Mouse (Mus musculus) thymus, adult 2 months (tissue): ENCODE results near the gene Defb36. TPM values are rescaled to one million over a fixed set of nuclear protein-coding genes. Genes with fewer than 3 reads are reported as not detected.

Experiments
- DNase-seq: peaks from one replicate; pipeline ENCODE4 v3.0.0; 2021
- H3K27ac ChIP-seq: fragments of 200-500 bp; 2 replicates; pipeline ENCODE4 v1.5.1; 2012; ENCODE audit warnings: low read length, control low read depth; ENCODE audit not compliant: control insufficient read depth, insufficient read depth
- H3K27me3 ChIP-seq: fragments of 200-500 bp; 2 replicates; pipeline ENCODE4 v1.6.1; 2012; ENCODE audit warnings: mild to moderate bottlenecking, low read length, moderate library complexity, mixed read lengths; ENCODE audit not compliant: control insufficient read depth, insufficient read depth
- H3K36me3 ChIP-seq: fragments of 200-500 bp; 2 replicates; pipeline ENCODE4 v1.6.1; 2012; ENCODE audit warnings: mild to moderate bottlenecking, low read length, moderate library complexity; ENCODE audit not compliant: control insufficient read depth, insufficient read depth
- H3K4me1 ChIP-seq: fragments of 200-500 bp; replicated peaks from 2 replicates; pipeline ENCODE4 v1.6.1; 2012; ENCODE audit warnings: low read length; ENCODE audit not compliant: control insufficient read depth, insufficient read depth
- H3K4me3 ChIP-seq: fragments of 200-500 bp; 2 replicates; pipeline ENCODE4 v1.5.1; 2012; ENCODE audit warnings: mild to moderate bottlenecking, low read length, control low read depth, moderate library complexity; ENCODE audit not compliant: control insufficient read depth, insufficient read depth
- CTCF ChIP-seq: fragments of 200-500 bp; IDR thresholded peaks from 2 replicates; pipeline ENCODE4 v1.5.1; 2012; ENCODE audit warnings: mild to moderate bottlenecking, control low read depth, low read length, moderate library complexity, borderline replicate concordance; ENCODE audit not compliant: control insufficient read depth, poor library complexity, insufficient read depth; ENCODE audit errors: extremely low read depth
- POLR2A ChIP-seq: fragments of 200-500 bp; IDR thresholded peaks from 2 replicates; pipeline ENCODE4 v1.6.1; 2012; ENCODE audit warnings: mild to moderate bottlenecking, low read length, control low read depth, moderate library complexity; ENCODE audit not compliant: control insufficient read depth, poor library complexity, insufficient read depth; ENCODE audit errors: extremely low read depth
- WGBS: fragments of 180-500 bp; shearing (Covaris S2); methylation state at CpG from one replicate; pipeline ENCODE4 v1.1.7; 2018; 5-methylcytosine and 5-hydroxymethylcytosine counted together
- polyA plus RNA-seq: library from polyadenylated mRNA; depleted of rRNA; stranded (reverse); fragments of >200 nt; gene quantifications from 2 replicates; pipeline ENCODE4 v1.2.3, GENCODE M21; 2012

Gene Defb36
- polyA plus RNA-seq, 1 experiment = not detected

DNA sequence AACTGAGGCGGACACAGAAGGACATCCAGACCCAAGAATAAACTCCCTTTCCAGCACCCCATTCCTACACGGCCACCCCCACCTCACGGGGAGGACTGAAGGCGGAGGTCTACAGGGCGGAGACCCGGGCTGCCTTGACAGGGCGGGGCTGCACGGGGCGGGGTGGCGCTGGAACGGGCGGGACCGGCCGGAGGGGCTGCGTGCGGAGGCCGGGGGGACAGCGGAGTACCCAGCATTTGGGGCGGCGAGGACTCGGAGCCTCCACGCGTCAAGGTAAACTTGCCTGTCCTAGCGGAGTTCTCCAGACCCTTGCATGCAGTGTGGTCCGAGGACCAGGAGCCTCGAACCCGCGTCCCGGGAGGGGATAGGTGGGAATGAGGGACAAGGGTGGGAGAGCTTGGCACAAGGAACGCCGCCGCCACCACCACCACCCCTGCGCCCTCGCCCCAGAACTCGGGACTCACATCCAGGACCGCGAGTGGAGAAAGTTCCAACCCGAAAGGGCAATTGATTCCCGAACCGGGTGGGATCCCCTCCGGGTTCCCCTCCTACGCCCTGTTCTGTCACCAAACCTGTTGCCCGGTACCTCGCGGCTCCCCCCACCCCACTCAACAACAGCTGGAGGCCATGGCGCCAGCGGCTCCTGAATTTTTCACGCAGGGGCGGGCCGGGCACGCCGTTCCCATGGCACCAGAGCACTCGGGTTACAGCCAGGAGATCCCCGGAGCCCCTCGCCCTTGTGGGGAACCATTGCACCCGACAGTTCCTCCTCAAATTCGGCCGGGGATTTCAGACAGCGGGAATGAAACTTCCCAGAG is 22.9 kb downstream of the Defb36 start, which contains the start of gene Rem1:
Gene Rem1, plus strand, starts transcription at position 178 of the 818 bp plus-strand sequence.
- no peaks in the 10 kb centered on the region for H3K36me3 ChIP-seq
- H3K27ac ChIP-seq = no peak within 1 kb of the TSS
- peak within 1 kb of the TSS; percentile 2; the same call in 1 of the 2 replicates for H3K4me3 ChIP-seq
- 4% methylated on average over 59 of the region's 59 CpGs for WGBS
- H3K4me1 ChIP-seq = no peaks in the 10 kb centered on the region
- TF ChIP-seq POLR2A (no peak), CTCF (no peak)
- no peak for DNase-seq
- H3K27me3 ChIP-seq = peaks cover 5% of the 10 kb centered on the region; the same call in 1 of the 2 replicates

DNA sequence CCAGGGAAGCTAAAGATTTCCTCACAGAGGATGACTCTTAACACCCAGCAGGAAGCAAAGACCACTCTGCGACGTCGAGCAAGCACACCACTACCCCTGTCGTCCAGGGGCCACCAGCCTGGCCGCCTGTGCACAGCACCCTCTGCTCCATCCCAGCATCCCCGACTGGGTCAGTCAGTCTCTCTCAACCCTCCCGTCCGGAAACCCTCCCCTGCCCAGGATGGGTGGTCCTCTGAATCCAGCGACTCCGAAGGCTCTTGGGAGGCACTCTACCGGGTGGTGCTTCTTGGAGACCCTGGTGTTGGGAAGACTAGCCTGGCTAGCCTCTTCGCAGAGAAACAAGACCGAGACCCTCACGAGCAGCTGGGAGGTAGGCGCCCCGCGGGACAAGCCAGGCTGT is 23.9 kb downstream of the Defb36 start:
- peaks cover 5% of the 10 kb centered on the region; the same call in 1 of the 2 replicates for H3K27me3 ChIP-seq
- TF ChIP-seq POLR2A (no peak), CTCF (no peak)
- DNase-seq = no peak
- no peaks in the 10 kb centered on the region for H3K36me3 ChIP-seq
- no peak overlapping the region for H3K4me3 ChIP-seq
- H3K27ac ChIP-seq = no peak overlapping the region
- 81% methylated on average over 17 of the region's 17 CpGs for WGBS
- no peaks in the 10 kb centered on the region for H3K4me1 ChIP-seq

DNA sequence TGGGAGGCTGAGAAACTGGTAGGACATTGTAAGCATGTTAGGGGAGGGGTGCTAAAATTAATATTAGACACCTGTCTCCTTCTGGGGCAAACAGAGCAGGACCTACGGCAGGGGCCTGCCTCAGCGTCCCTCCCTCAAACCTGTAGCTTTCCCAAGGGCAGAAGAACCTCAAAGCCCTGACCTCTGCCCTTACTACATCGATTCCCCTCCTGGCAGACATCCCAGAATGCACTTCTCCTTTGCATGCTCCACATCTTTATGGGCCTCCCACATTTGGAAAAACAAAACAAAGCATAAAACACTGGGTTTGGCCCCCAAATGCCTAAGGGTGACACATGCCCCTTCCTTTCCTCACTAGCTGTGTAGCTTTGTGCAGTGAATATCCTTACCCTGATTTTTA is 25.1 kb downstream of the Defb36 start:
- no peak overlapping the region for H3K4me3 ChIP-seq
- no peak overlapping the region for H3K27ac ChIP-seq
- TF ChIP-seq CTCF (no peak), POLR2A (no peak)
- H3K4me1 ChIP-seq = 0 out of 2 replicates have a peak, but pooled peaks cover 3% of the 10 kb centered on the region
- peaks cover 5% of the 10 kb centered on the region; the same call in 1 of the 2 replicates for H3K27me3 ChIP-seq
- no peak for DNase-seq
- no peaks in the 10 kb centered on the region for H3K36me3 ChIP-seq
- 71% methylated on average over 3 of the region's 3 CpGs for WGBS

DNA sequence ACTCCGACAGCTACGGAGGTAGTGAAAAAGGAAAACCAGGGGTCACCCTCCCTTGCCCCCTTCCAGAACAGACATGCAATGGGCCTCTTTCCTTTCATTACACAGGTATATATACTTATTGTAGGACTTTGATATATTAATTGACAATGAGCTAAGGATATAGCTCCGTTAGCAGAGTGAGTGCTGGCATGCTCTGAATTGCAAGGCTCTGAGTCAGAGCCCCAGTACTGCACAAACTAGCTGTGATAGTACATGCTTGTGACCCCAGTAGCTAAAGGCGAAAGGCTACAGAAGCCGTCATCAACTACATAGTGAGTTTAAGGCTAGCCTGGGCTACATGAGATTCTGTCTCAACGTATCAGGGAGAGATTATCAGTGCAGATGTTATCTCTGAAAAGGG is 25.8 kb downstream of the Defb36 start:
- Histone ChIP-seq H3K27me3 (peaks cover 5% of the 10 kb centered on the region; the same call in 1 of the 2 replicates), H3K36me3 (no peaks in the 10 kb centered on the region), H3K4me3 (no peak overlapping the region), H3K4me1 (0 out of 2 replicates have a peak, but pooled peaks cover 3% of the 10 kb centered on the region), H3K27ac (no peak overlapping the region)
- DNase-seq = no peak
- WGBS = 96% methylated on average over 6 of the region's 6 CpGs
- no peak for TF ChIP-seq POLR2A
- no peak for TF ChIP-seq CTCF

DNA sequence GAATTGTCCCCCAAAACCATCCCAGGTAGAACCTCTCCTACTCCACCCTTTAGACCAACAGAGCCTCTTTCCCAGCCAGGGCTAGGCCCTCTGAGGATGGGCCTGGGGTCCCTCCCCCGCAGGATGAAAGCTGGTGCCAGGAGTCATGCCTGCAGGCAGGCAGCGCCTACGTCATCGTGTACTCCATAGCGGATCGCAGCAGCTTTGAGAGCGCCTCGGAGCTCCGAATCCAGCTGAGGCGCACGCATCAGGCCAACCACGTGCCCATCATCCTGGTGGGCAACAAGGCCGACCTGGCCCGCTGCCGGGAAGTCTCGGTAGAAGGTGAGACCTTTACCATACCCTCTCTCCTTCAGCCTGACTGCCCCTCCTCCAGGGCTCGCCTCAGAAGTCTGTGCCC is 29.2 kb downstream of the Defb36 start:
- no peaks in the 10 kb centered on the region for H3K36me3 ChIP-seq
- 71% methylated on average over 17 of the region's 17 CpGs for WGBS
- no peak for DNase-seq
- H3K27me3 ChIP-seq = no peaks in the 10 kb centered on the region; the same call in 1 of the 2 replicates
- no peak overlapping the region for H3K4me3 ChIP-seq
- TF ChIP-seq CTCF (no peak), POLR2A (no peak)
- no peak overlapping the region for H3K27ac ChIP-seq
- H3K4me1 ChIP-seq = 0 out of 2 replicates have a peak, but pooled peaks cover 3% of the 10 kb centered on the region

DNA sequence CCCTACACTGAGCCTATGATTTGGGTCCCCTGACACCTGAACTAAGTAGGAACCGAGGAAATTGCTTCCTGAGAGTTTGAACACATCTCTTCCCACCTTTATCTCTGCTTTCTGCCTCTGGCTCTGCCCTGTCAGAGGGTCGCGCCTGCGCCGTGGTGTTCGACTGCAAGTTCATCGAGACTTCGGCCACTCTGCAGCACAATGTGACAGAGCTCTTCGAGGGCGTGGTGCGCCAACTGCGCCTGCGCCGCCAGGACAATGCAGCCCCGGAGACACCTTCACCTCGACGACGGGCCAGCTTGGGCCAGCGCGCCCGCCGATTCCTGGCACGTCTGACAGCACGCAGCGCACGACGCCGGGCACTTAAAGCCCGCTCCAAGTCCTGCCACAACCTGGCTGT is 30.2 kb downstream of the Defb36 start:
- 89% methylated on average over 29 of the region's 29 CpGs for WGBS
- Histone ChIP-seq H3K27ac (no peak overlapping the region), H3K4me3 (no peak overlapping the region), H3K36me3 (no peaks in the 10 kb centered on the region), H3K27me3 (no peaks in the 10 kb centered on the region), H3K4me1 (0 out of 2 replicates have a peak, but pooled peaks cover 3% of the 10 kb centered on the region)
- DNase-seq = no peak
- TF ChIP-seq POLR2A (no peak), CTCF (no peak)
